Mouse (Mus musculus) ovary, adult 18-20 months (tissue): ENCODE data around the gene 6330409D20Rik.

Experiments used
- DNase-seq: peaks from one replicate; pipeline ENCODE4 v3.0.0; 2022; ENCODE audit warnings: low spot score, mixed read lengths

6330409D20Rik gene

DNA sequence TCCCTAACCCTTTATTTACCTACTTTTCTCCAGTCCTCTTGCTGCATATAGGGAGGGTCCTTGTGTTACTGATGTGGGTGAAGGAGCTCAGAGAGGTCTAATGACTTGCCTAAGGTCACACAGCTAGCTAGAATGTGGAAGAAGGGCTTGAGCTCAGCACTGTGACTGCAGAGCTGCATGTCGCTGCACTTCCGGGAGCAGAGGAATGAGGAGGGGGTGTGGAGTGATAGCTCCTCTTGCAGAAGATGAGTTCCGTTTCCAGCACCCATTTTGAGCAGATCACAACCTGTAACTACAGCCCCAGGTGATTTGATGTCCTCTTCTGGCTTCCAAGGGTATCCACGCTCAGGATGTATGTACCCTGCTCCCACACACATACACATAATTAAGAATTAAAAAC lies 16.7 kb downstream of the 6330409D20Rik start:
- DNase-seq = no peak

- DNase-seq = no peak
Observed at GRCm38 (mm10) chr2:32722581-32722980, 18.2 kb downstream of the 6330409D20Rik start.

DNA sequence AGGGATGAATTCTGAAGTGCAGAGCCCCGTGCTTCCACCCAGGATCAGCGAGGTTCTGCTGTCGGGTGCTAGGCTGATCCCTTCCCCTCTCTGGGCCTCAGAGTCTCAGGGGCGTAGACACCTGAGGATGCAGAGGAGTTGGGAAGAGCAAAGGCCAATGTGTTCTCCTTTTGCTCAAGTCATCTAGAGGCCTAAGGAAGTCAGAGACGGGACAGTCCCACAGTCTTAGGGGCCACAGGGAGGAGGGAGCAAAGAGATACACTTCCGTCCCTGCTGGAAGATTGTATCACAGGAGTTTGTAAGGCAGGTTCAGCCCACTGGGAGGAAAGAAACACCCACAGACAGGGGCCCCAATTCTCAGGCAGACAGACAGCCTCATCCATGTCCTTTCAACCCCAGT lies 18.8 kb downstream of the 6330409D20Rik start:
- no peak for DNase-seq

DNA sequence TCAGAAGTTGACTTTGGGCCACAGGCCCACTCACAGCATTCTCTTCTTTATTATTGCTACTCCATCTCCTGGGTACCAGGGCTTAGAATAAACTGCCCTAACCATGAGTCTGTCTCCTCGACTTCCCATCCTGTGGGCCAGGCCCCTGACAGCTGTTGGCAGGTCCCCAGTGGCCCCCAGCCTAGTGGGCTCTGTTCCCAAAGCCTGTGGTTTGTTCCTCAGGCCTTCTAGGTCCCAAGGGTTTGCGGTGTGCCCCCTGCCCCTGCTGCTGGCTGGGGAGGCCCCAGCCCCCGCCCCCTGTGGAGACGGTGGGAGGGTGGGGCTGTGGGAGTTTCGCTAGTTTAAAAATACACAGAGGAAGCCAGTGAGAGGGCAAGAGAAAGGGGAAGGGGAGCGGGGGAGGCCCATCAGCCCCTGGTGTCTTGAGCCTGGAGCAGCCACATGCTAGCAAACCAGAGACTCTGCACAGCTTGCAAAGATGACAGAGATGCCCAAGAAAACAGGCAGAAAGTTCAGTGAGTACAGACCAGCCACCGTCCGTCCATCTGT lies 20.1 kb downstream of the 6330409D20Rik start, which contains the start of gene Sh2d3c:
Gene Sh2d3c (plus strand): TSS at position 375 of the 549 bp plus-strand sequence.
- no peak for DNase-seq

DNA sequence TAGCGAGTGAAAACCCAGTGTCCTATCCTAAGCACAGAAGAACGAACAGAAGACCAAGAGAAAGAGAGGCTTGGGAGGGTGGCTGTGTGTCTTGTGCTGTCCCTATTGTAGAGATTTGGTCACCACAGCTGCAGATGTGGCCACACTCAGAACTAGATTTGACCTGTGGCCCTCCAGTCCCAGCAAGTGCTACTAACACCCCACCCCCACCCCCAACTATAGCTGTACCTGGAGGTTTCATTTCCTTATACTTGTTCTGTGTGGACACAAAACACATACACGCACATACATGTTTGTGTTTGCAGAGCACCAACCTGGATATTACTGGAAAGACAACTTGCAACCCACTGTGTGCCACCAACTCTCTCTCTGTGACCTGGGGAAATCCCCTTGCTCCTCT lies 20.8 kb downstream of the 6330409D20Rik start:
- no peak for DNase-seq

DNA sequence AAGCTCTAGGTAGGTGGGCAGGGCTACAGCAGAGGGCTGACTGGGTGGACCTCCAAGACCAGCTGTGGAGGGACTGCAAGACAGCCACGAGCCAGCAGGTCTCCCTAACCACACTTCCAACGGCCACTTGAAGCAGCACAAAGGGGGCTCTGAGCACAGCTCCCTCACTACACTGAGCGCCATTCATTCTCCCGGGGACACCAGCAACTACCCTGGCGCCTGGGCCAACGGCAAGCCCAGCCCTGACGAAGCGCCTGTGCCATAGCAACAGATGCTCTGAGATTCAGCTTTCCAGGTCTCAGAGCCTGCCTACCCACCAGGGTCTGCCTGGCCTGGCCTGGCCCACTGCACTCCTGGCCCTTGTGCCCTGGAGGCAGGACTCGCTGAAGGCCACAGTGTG lies 22.1 kb downstream of the 6330409D20Rik start:
- DNase-seq = no peak

- no peak for DNase-seq
Observed at GRCm38 (mm10) chr2:32714987-32715425, 25.8 kb downstream of the 6330409D20Rik start.

DNA sequence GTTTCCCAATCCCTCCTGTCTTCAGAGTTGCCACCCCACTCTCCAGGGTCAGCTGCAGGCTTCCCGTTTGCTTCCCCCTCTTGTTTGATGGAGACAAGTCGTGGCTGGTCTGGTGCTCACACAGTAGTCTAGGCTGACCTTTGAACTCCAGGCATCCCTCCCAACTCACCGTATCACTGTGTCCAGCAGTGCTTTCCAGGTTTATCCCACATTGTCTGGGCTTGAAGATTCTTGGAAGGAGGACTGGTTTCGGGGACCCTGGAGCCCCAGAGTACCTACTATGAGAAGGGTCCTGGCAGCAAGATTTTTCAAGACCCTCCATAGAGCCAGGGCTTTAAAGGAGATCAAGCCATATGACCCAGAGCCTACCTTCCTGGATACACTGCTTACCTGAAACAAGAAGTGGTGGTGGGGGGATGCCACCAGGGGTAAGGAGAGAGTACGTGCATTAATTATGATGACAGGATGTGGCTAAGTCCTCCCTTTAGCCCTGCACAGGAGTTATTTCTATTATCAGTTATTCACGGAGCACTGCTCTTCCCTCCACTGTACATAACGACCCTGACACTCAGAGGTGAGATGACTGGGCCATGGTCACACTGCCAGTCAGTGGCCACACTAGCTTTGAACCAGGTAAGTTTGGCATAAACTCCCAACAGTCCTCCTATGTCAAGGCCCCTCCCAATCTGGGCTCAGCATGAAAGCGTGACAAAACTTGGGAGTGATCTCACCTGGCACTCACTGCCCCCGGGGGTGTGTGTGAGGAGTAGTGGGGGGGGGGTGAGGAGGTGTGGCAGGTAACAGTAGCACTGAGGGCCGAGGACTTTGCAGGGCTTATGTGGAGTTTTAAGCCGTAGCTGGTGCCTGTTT lies 26.5 kb downstream of the 6330409D20Rik start:
- no peak for DNase-seq

- DNase-seq = peak; percentile 88
Observed at GRCm38 (mm10) chr2:32712934-32713817, 27.6 kb downstream of the 6330409D20Rik start, which contains the start of gene Cdk9. Gene Cdk9, minus strand, starts transcription at chr2:32713076.

- peak; percentile 89 for DNase-seq
Observed at GRCm38 (mm10) chr2:32712586-32712933, 28.3 kb downstream of the 6330409D20Rik start.

GRCm38 (mm10) chr2:32712108-32712551 lies 28.7 kb downstream of the 6330409D20Rik start:
- DNase-seq = peak; percentile 53

DNA sequence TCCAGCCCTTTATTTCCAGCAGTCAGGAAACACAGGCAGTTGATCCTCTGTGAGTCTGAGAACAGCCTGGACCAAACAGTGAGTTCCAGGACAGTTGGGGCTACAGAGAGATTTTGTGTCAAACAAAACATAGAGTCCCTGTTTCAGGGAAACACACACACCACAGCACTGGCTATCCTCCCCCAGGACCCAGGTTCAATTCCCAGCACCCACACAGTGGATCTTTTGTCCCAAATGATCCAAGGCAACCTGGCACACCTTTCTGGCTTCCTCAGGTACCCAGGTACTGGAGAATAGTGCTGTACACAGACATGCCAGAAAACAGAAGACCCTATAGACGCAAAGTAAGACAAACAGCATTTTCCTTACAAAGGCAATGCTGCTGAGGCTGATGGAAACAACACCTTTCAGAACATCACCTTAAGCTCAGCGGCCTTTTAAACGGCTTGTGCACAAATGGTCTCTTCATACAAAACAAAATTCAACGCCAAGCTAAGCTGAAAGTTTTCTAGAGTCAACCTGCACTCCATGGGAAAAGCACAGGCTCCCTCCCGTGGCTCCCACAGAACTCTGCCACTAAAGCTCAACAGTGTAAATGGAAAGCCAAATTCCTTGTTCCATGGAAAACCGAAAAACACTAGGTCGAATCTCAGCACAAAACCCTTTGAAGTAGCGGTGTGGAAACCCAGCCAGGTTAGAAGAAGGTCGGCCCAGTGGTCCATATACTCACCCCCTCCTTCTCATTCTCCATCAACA lies 29.3 kb downstream of the 6330409D20Rik start:
- DNase-seq = no peak

DNA sequence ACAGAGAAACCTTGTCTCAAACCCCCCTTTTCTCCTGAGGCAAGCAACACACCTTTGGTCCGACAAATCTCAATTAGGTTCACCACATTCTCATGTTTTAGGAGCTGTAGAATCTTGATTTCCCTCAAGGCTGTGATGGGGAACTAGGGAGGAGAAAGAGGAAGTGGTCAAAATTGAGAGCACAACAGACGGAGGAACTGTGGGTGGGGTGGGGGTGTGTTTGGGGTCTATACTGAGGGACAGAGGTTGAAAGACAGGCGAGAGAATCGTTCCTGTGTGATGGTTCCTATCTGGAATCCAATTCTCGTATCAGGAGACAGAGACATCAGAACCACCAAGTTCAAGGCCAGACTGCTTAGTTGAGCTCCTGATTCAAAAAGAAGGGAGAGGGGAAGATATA lies 30.4 kb downstream of the 6330409D20Rik start:
- DNase-seq = no peak

GRCm38 (mm10) chr2:32709521-32710137 lies 31.2 kb downstream of the 6330409D20Rik start:
- DNase-seq = no peak

- DNase-seq = no peak
Observed at GRCm38 (mm10) chr2:32708643-32709042, 32.2 kb downstream of the 6330409D20Rik start.

GRCm38 (mm10) chr2:32706971-32707370 lies 33.8 kb downstream of the 6330409D20Rik start:
- no peak for DNase-seq

DNA sequence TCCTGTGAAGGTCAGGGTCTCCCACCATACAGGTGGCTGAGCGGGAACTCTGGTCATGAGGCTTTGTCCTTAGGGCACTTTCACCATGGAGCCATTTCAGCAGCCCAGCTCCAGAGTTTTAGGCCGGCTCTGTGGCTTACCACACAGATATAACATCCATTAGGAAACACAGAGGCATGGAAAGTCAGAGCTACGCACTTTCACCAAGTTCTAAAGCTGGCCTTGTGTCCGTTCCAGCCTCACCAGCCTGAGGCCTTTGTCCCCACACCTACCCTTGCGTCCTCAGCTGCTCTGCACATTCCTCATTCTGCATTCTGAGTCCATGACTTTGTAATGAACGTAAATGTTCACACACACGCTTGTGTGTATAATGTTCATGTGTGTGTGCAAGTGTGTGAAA lies 35.8 kb downstream of the 6330409D20Rik start:
- DNase-seq = no peak

GRCm38 (mm10) chr2:32704021-32704421 lies 36.8 kb downstream of the 6330409D20Rik start, which contains the start of gene Fpgs:
Gene Fpgs, minus strand, starts transcription at chr2:32704145.
- no peak for DNase-seq

GRCm38 (mm10) chr2:32703046-32703445 lies 37.8 kb downstream of the 6330409D20Rik start:
- no peak for DNase-seq

DNA sequence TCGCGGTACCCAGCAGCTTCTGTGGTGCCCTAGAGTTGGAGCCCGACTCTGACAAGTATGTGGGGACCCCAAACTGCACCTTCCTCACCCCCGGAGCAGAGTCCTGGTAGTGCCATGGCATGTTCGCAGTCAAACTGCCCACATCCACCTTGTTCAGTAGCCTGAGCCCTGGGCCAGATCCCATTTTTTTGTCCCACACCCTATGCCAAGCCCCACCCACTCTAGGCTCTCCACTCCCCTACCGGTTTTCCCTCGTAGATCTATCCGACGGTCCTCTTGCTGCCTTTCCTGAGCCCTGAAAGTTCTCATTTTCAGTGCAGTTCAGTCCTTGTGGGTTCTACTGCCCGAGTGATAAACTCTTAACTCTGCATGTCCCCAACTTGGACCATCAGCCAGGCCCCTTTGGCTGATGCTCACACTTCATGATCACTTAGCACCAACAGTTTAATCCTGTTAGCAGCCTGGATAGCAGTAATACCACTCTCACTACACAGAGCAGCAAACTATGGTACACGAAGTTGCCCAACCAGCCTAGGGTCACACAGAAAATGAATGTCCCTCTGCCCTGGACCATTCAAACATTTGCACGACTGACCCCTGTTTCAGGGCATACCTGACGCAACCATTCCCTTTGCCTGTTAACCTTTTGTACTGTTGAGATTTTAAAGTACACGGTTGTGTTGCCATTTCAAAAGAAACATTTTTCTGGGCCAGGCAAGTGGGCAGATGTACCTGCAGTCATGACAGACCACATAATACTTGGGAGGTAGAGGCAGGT lies 39.7 kb downstream of the 6330409D20Rik start:
- DNase-seq = no peak
